Mouse (Mus musculus) heart, embryonic 10.5 days (tissue): ENCODE data around the gene Wrap53. TPM values are rescaled to one million over a fixed set of nuclear protein-coding genes. Genes with fewer than 3 reads are reported as not detected.

ENCODE experiments used
- DNase-seq: peaks from one replicate; pipeline ENCODE4 v3.0.0-alpha.2; 2017; ENCODE audit warnings: low spot score
- H3K27ac ChIP-seq: fragments of 300-500 bp; sonication (generic); 2 replicates; pipeline ENCODE4 v1.5.1; 2016; ENCODE audit warnings: mild to moderate bottlenecking
- H3K27me3 ChIP-seq: fragments of 300-500 bp; sonication (generic); 2 replicates; pipeline ENCODE4 v1.6.1; 2016; ENCODE audit warnings: mild to moderate bottlenecking; ENCODE audit not compliant: poor library complexity, insufficient read depth, severe bottlenecking
- H3K36me3 ChIP-seq: fragments of 300-500 bp; sonication (generic); 2 replicates; pipeline ENCODE4 v1.6.1; 2016; ENCODE audit warnings: mild to moderate bottlenecking, moderate library complexity
- H3K4me1 ChIP-seq: fragments of 300-500 bp; sonication (generic); 2 replicates; pipeline ENCODE4 v1.6.1; 2016; ENCODE audit warnings: mild to moderate bottlenecking
- H3K4me3 ChIP-seq: fragments of 300-500 bp; sonication (generic); 2 replicates; pipeline ENCODE4 v1.5.1; 2016; ENCODE audit warnings: mild to moderate bottlenecking, moderate library complexity
- H3K9me3 ChIP-seq: fragments of 300-500 bp; sonication (generic); 2 replicates; pipeline ENCODE4 v1.6.1; 2016; ENCODE audit warnings: mild to moderate bottlenecking, moderate library complexity
- WGBS: fragments of 180-500 bp; shearing (Covaris S2); methylation state at CpG from one replicate; pipeline ENCODE4 v1.1.7; 2016; 5-methylcytosine and 5-hydroxymethylcytosine counted together
- polyA plus RNA-seq: library from polyadenylated mRNA; unstranded; fragments of >200 nt; fragmentation: Nextera tagmentation; extraction: Ambion mirVana; gene quantifications from 2 replicates; pipeline ENCODE4 v1.2.1, GENCODE M21; 2016

The Wrap53 gene
- polyA plus RNA-seq, 1 experiment from 2014 or later: 32.4 TPM

GRCm38 (mm10) chr11:69594853-69595252 lies 14.8 kb upstream of the Wrap53 start:
- peaks cover 20% of the 10 kb centered on the region for H3K4me1 ChIP-seq
- no peak overlapping the region for H3K27ac ChIP-seq
- WGBS: 91% methylated on average over 6 of the region's 6 CpGs
- no peak overlapping the region for H3K4me3 ChIP-seq
- peaks cover 53% of the 10 kb centered on the region for H3K36me3 ChIP-seq
- DNase-seq: no peak
- H3K27me3 ChIP-seq: no peaks in the 10 kb centered on the region
- H3K9me3 ChIP-seq: no peaks in the 10 kb centered on the region

- DNase-seq: no peak
- WGBS: 81% methylated on average over 4 of the region's 4 CpGs
- Histone ChIP-seq H3K27ac (peak overlapping the region; percentile 65; the same call in 1 of the 2 replicates), H3K36me3 (peaks cover 73% of the 10 kb centered on the region), H3K4me1 (peaks cover 8% of the 10 kb centered on the region), H3K27me3 (no peaks in the 10 kb centered on the region), H3K4me3 (no peak overlapping the region), H3K9me3 (no peaks in the 10 kb centered on the region)
Measured at GRCm38 (mm10) chr11:69592799-69593198, 12.7 kb upstream of the Wrap53 start.

- peak overlapping the region; percentile 65; the same call in 1 of the 2 replicates for H3K27ac ChIP-seq
- DNase-seq: no peak
- 82% methylated on average over 7 of the region's 7 CpGs for WGBS
- H3K4me1 ChIP-seq: peaks cover 8% of the 10 kb centered on the region
- H3K9me3 ChIP-seq: no peaks in the 10 kb centered on the region
- no peak overlapping the region for H3K4me3 ChIP-seq
- H3K27me3 ChIP-seq: no peaks in the 10 kb centered on the region
- H3K36me3 ChIP-seq: peaks cover 80% of the 10 kb centered on the region
Measured at GRCm38 (mm10) chr11:69591899-69592637, 12.0 kb upstream of the Wrap53 start.

GRCm38 (mm10) chr11:69591424-69591823 lies 11.4 kb upstream of the Wrap53 start:
- WGBS: 79% methylated on average over 3 of the region's 3 CpGs
- peaks cover 8% of the 10 kb centered on the region for H3K4me1 ChIP-seq
- H3K36me3 ChIP-seq: peaks cover 85% of the 10 kb centered on the region
- no peak overlapping the region for H3K4me3 ChIP-seq
- no peaks in the 10 kb centered on the region for H3K27me3 ChIP-seq
- no peaks in the 10 kb centered on the region for H3K9me3 ChIP-seq
- DNase-seq: no peak
- no peak overlapping the region for H3K27ac ChIP-seq

GRCm38 (mm10) chr11:69590622-69591021 lies 10.6 kb upstream of the Wrap53 start:
- Histone ChIP-seq H3K27me3 (no peaks in the 10 kb centered on the region), H3K36me3 (peaks cover 83% of the 10 kb centered on the region), H3K27ac (no peak overlapping the region), H3K9me3 (no peaks in the 10 kb centered on the region), H3K4me3 (no peak overlapping the region), H3K4me1 (peaks cover 14% of the 10 kb centered on the region)
- 93% methylated on average over 8 of the region's 8 CpGs for WGBS
- DNase-seq: no peak

- 85% methylated on average over 22 of the region's 22 CpGs for WGBS
- Histone ChIP-seq H3K4me3 (no peak overlapping the region), H3K27me3 (no peaks in the 10 kb centered on the region), H3K9me3 (no peaks in the 10 kb centered on the region), H3K27ac (no peak overlapping the region), H3K4me1 (peaks cover 25% of the 10 kb centered on the region), H3K36me3 (peaks cover 77% of the 10 kb centered on the region)
- DNase-seq: peak; percentile 85
Measured at GRCm38 (mm10) chr11:69589207-69589834, 9.3 kb upstream of the Wrap53 start.

GRCm38 (mm10) chr11:69585718-69586325 lies 5.8 kb upstream of the Wrap53 start:
- no peak for DNase-seq
- 67% methylated on average over 7 of the region's 7 CpGs for WGBS
- Histone ChIP-seq H3K27ac (peak overlapping the region; percentile 38; the same call in 1 of the 2 replicates), H3K36me3 (peaks cover 54% of the 10 kb centered on the region), H3K4me3 (no peak overlapping the region), H3K4me1 (peaks cover 26% of the 10 kb centered on the region), H3K9me3 (no peaks in the 10 kb centered on the region), H3K27me3 (no peaks in the 10 kb centered on the region)

- peaks cover 45% of the 10 kb centered on the region for H3K36me3 ChIP-seq
- H3K4me1 ChIP-seq: peaks cover 26% of the 10 kb centered on the region
- H3K4me3 ChIP-seq: no peak overlapping the region
- no peaks in the 10 kb centered on the region for H3K27me3 ChIP-seq
- 96% methylated on average over 13 of the region's 13 CpGs for WGBS
- no peaks in the 10 kb centered on the region for H3K9me3 ChIP-seq
- no peak for DNase-seq
- H3K27ac ChIP-seq: no peak overlapping the region
Measured at GRCm38 (mm10) chr11:69584937-69585336, 4.9 kb upstream of the Wrap53 start.

- H3K36me3 ChIP-seq: peaks cover 36% of the 10 kb centered on the region
- WGBS: 91% methylated on average over 7 of the region's 7 CpGs
- H3K27me3 ChIP-seq: no peaks in the 10 kb centered on the region
- no peaks in the 10 kb centered on the region for H3K9me3 ChIP-seq
- H3K27ac ChIP-seq: no peak overlapping the region
- H3K4me1 ChIP-seq: peaks cover 31% of the 10 kb centered on the region
- no peak for DNase-seq
- H3K4me3 ChIP-seq: no peak overlapping the region
Measured at GRCm38 (mm10) chr11:69584008-69584407, 4.0 kb upstream of the Wrap53 start.

- Histone ChIP-seq H3K4me1 (peaks cover 42% of the 10 kb centered on the region), H3K27ac (peak overlapping the region; percentile 91), H3K36me3 (peaks cover 20% of the 10 kb centered on the region), H3K27me3 (no peaks in the 10 kb centered on the region), H3K4me3 (peak overlapping the region; percentile 70), H3K9me3 (no peaks in the 10 kb centered on the region)
- no peak for DNase-seq
- 65% methylated on average over 9 of the region's 9 CpGs for WGBS
Measured at GRCm38 (mm10) chr11:69582230-69582805, 2.3 kb upstream of the Wrap53 start.

GRCm38 (mm10) chr11:69581814-69582213 lies 1.8 kb upstream of the Wrap53 start:
- no peak for DNase-seq

GRCm38 (mm10) chr11:69581147-69581688 lies 1.2 kb upstream of the Wrap53 start:
- DNase-seq: peak; percentile 96
- Histone ChIP-seq H3K27me3 (no peaks in the 10 kb centered on the region), H3K9me3 (no peaks in the 10 kb centered on the region), H3K36me3 (peaks cover 19% of the 10 kb centered on the region), H3K4me3 (peak overlapping the region; percentile 70), H3K4me1 (peaks cover 50% of the 10 kb centered on the region), H3K27ac (peak overlapping the region; percentile 91)
- under 1% methylated on average over 36 of the region's 36 CpGs for WGBS

More at GRCm38 (mm10) chr11:69581814-69582213, 1.8 kb upstream of the Wrap53 start:
- Histone ChIP-seq H3K27ac (peak overlapping the region; percentile 91), H3K27me3 (no peaks in the 10 kb centered on the region), H3K4me3 (peak overlapping the region; percentile 70), H3K4me1 (peaks cover 47% of the 10 kb centered on the region), H3K36me3 (peaks cover 20% of the 10 kb centered on the region), H3K9me3 (no peaks in the 10 kb centered on the region)
- WGBS: 1% methylated on average over 8 of the region's 8 CpGs
